Mouse (Mus musculus) forebrain, embryonic 13.5 days (tissue): ENCODE measurements around the gene Ddah1. TPM values are rescaled to one million over a fixed set of nuclear protein-coding genes. Genes with fewer than 3 reads are reported as not detected.
"Not testable (repeated sequence)": the region's sequence is repeated elsewhere in the genome, so short reads cannot be mapped to it uniquely, and the experiment has no call there.

Experiments used
- ATAC-seq: fragments of 200-750 bp; cut with Nextera tagmentation; 2 replicates; pipeline ENCODE4 v1.8.0; 2017
- H3K27ac ChIP-seq: fragments of 300-500 bp; sonication (generic); 2 replicates; pipeline ENCODE4 v1.5.1; 2015; ENCODE audit warnings: inconsistent platforms, mild to moderate bottlenecking, moderate library complexity
- H3K27me3 ChIP-seq: fragments of 300-500 bp; sonication (generic); 2 replicates; pipeline ENCODE4 v1.6.1; 2015; ENCODE audit warnings: mild to moderate bottlenecking, inconsistent platforms
- H3K36me3 ChIP-seq: fragments of 300-500 bp; sonication (generic); 2 replicates; pipeline ENCODE4 v1.6.1; 2015; ENCODE audit warnings: mild to moderate bottlenecking, inconsistent platforms; ENCODE audit not compliant: poor library complexity, severe bottlenecking
- H3K4me1 ChIP-seq: fragments of 300-500 bp; sonication (generic); 2 replicates; pipeline ENCODE4 v1.6.1; 2015; ENCODE audit warnings: inconsistent platforms
- H3K4me2 ChIP-seq: fragments of 300-500 bp; sonication (generic); 2 replicates; pipeline ENCODE4 v1.6.1; 2015; ENCODE audit warnings: inconsistent platforms, mild to moderate bottlenecking, moderate library complexity
- H3K4me3 ChIP-seq: fragments of 300-500 bp; sonication (generic); 2 replicates; pipeline ENCODE4 v1.5.1; 2015; ENCODE audit warnings: mild to moderate bottlenecking, inconsistent platforms
- H3K9ac ChIP-seq: fragments of 300-500 bp; sonication (generic); 2 replicates; pipeline ENCODE4 v1.6.1; 2015; ENCODE audit warnings: mild to moderate bottlenecking, inconsistent platforms
- H3K9me3 ChIP-seq: fragments of 300-500 bp; sonication (generic); replicated peaks from 2 replicates; pipeline ENCODE4 v1.6.1; 2016; ENCODE audit warnings: inconsistent platforms
- WGBS: fragments of 180-500 bp; shearing (Covaris S2); methylation state at CpG from one replicate; pipeline ENCODE4 v1.1.7; 2015; 5-methylcytosine and 5-hydroxymethylcytosine counted together
- polyA plus RNA-seq: library from polyadenylated mRNA; unstranded; fragments of >200 nt; fragmentation: Nextera tagmentation; extraction: Ambion mirVana; gene quantifications from 2 replicates; pipeline ENCODE4 v1.2.1, GENCODE M21; 2015

The Ddah1 gene
- polyA plus RNA-seq, 1 experiment from 2014 or later: 149 TPM

DNA sequence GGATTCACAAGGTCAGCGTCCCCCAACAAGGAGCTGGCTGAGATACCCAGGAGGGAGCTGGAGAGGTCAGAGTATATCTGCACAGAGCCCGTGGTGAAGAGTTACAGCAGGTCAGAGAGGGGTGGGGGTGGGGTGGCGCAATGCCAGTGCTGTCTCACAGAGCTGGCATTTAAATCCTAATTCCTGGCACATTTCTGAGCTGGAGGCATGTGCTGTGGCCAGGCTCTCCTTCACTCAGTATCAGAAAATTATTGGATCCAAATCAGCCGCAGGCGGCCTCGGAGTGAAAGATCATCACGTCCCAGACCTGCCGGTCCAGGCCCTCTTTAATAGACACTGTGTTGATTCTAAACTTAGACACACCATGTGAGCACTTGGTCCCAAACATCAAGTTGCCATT, 141.4 kb downstream of the Ddah1 start:
- peak; percentile 37; the same call in 1 of the 2 replicates for ATAC-seq
- H3K36me3 ChIP-seq: peaks cover 18% of the 10 kb centered on the region; the same call in 1 of the 2 replicates
- peaks cover 20% of the 10 kb centered on the region for H3K4me1 ChIP-seq
- H3K27me3 ChIP-seq: no peaks in the 10 kb centered on the region
- no peak overlapping the region for H3K4me3 ChIP-seq
- no peak overlapping the region for H3K9ac ChIP-seq
- WGBS: 87% methylated on average over 8 of the region's 8 CpGs
- no peak overlapping the region for H3K27ac ChIP-seq
- H3K4me2 ChIP-seq: no peak overlapping the region
- no peaks in the 10 kb centered on the region for H3K9me3 ChIP-seq

GRCm38 (mm10) chr3:145903530-145903929, 145.1 kb downstream of the Ddah1 start:
- peak overlapping the region; percentile 10; the same call in 1 of the 2 replicates for H3K27ac ChIP-seq
- H3K4me1 ChIP-seq: peaks cover 20% of the 10 kb centered on the region
- H3K4me3 ChIP-seq: no peak overlapping the region
- no peaks in the 10 kb centered on the region for H3K36me3 ChIP-seq
- H3K27me3 ChIP-seq: no peaks in the 10 kb centered on the region
- no peak overlapping the region for H3K9ac ChIP-seq
- H3K4me2 ChIP-seq: no peak overlapping the region
- ATAC-seq: peak; percentile 36; the same call in 1 of the 2 replicates
- whole genome bisulfite sequencing: 44% methylated on average over 8 of the region's 8 CpGs
- H3K9me3 ChIP-seq: no peaks in the 10 kb centered on the region

- H3K9me3 ChIP-seq: no peaks in the 10 kb centered on the region
- H3K36me3 ChIP-seq: no peaks in the 10 kb centered on the region
- no peak overlapping the region; the same call in 1 of the 2 replicates for H3K4me3 ChIP-seq
- ATAC-seq: peak; percentile 50
- H3K9ac ChIP-seq: no peak overlapping the region
- WGBS: 47% methylated on average over 22 of the region's 22 CpGs
- no peak overlapping the region for H3K27ac ChIP-seq
- H3K27me3 ChIP-seq: no peaks in the 10 kb centered on the region
- H3K4me1 ChIP-seq: peaks cover 12% of the 10 kb centered on the region
- H3K4me2 ChIP-seq: peak overlapping the region; percentile 38
Observed at GRCm38 (mm10) chr3:145904850-145905776, 146.6 kb downstream of the Ddah1 start.

DNA sequence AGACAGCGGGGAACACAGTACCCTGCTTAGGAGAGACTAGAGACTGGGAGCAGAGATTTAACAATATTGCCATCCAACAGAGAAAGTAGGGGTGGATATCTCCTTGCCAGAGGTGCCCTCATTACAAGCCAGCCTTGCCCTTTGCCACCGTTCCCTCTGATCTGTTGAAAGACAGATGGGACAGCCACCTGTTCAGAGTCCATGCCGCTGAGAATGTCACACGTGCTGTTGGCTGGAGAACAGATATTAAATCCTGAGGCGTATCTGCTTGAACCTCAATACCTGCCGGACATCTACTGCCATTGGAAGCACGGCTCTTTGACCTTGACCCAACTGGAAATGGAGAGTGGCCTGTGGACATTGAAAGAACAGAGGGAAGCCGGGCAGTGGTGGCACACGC, 148.1 kb downstream of the Ddah1 start:
- Histone ChIP-seq H3K27me3 (no peaks in the 10 kb centered on the region), H3K9ac (no peak overlapping the region), H3K36me3 (no peaks in the 10 kb centered on the region), H3K4me2 (no peak overlapping the region), H3K4me1 (peaks cover 12% of the 10 kb centered on the region), H3K4me3 (no peak overlapping the region), H3K9me3 (no peaks in the 10 kb centered on the region), H3K27ac (no peak overlapping the region)
- no peak for ATAC-seq
- WGBS: 91% methylated on average over 9 of the region's 9 CpGs

DNA sequence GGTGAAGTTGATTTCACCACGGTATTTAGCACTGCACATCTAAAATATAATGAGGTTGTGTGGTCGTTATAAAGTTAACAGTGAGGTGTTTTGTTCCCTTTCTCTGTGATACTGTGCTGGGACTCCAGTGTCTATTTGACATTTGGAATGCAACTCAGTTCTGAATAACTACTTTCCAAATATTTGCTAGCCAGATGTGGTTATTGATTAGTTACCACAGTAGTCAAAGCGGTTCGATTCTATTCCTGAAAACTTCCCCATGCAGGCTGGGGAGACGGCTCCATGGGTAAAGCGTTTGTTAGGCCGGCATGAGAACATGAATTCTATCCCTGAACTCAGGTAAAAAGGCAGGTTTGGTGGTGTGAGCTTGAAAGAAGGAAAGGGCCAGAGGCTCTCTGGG, 154.0 kb downstream of the Ddah1 start:
- Histone ChIP-seq H3K4me3 (no peak overlapping the region), H3K9ac (no peak overlapping the region), H3K4me2 (no peak overlapping the region), H3K36me3 (no peaks in the 10 kb centered on the region), H3K27me3 (no peaks in the 10 kb centered on the region), H3K27ac (no peak overlapping the region), H3K4me1 (no peaks in the 10 kb centered on the region), H3K9me3 (no peaks in the 10 kb centered on the region)
- 86% methylated on average over 7 of the region's 7 CpGs for WGBS
- ATAC-seq: no peak

DNA sequence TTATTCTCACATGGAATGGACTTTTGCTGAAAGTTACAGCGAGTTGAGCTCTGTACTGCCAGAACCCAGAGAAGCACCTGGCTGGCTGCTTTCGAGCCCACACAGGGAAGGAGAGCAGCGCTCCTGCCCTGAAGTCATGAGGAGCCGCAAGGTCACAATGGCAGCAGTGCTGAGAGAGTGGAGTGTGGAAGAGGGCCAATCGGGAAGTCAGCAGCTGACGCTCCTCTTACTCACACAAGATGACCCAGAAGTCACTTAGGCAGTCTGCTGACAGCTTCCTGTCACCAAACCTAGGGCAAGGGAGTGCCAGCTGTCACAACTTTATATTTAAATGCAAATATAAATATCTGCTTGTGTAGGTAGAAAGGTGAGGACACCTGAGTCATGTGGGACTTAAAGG, 154.8 kb downstream of the Ddah1 start:
- no peak overlapping the region for H3K9ac ChIP-seq
- no peak overlapping the region for H3K27ac ChIP-seq
- ATAC-seq: no peak
- 83% methylated on average over 6 of the region's 6 CpGs for WGBS
- H3K36me3 ChIP-seq: no peaks in the 10 kb centered on the region
- no peak overlapping the region for H3K4me2 ChIP-seq
- H3K27me3 ChIP-seq: no peaks in the 10 kb centered on the region
- H3K4me1 ChIP-seq: no peaks in the 10 kb centered on the region
- H3K4me3 ChIP-seq: no peak overlapping the region
- no peaks in the 10 kb centered on the region for H3K9me3 ChIP-seq

GRCm38 (mm10) chr3:145913942-145914341, 155.5 kb downstream of the Ddah1 start:
- not testable (repeated sequence) for ATAC-seq, H3K9ac ChIP-seq, H3K4me1 ChIP-seq, H3K4me2 ChIP-seq, H3K4me3 ChIP-seq, H3K27ac ChIP-seq, H3K36me3 ChIP-seq, H3K9me3 ChIP-seq, H3K27me3 ChIP-seq
- WGBS: 62% methylated on average over 7 of the region's 7 CpGs

GRCm38 (mm10) chr3:145916374-145916773, 157.9 kb downstream of the Ddah1 start:
- Histone ChIP-seq H3K4me3 (no peak overlapping the region), H3K9me3 (no peaks in the 10 kb centered on the region), H3K9ac (no peak overlapping the region), H3K27ac (no peak overlapping the region), H3K4me1 (no peaks in the 10 kb centered on the region), H3K36me3 (no peaks in the 10 kb centered on the region), H3K27me3 (no peaks in the 10 kb centered on the region), H3K4me2 (no peak overlapping the region)
- ATAC-seq: no peak
- 87% methylated on average over 5 of the region's 5 CpGs for WGBS

- 89% methylated on average over 4 of the region's 4 CpGs for WGBS
- H3K4me3 ChIP-seq: no peak overlapping the region
- H3K36me3 ChIP-seq: no peaks in the 10 kb centered on the region
- no peak overlapping the region for H3K9ac ChIP-seq
- no peak overlapping the region for H3K27ac ChIP-seq
- no peaks in the 10 kb centered on the region for H3K9me3 ChIP-seq
- no peaks in the 10 kb centered on the region for H3K27me3 ChIP-seq
- no peak for ATAC-seq
- H3K4me2 ChIP-seq: no peak overlapping the region
- no peaks in the 10 kb centered on the region for H3K4me1 ChIP-seq
Observed at GRCm38 (mm10) chr3:145916826-145917225, 158.4 kb downstream of the Ddah1 start.

- Histone ChIP-seq H3K4me2 (peak within 1 kb of the TSS; percentile 75), H3K36me3 (no peaks in the 10 kb centered on the region), H3K9ac (peak within 1 kb of the TSS; percentile 40; the same call in 1 of the 2 replicates), H3K27me3 (peaks cover 3% of the 10 kb centered on the region; the same call in 1 of the 2 replicates), H3K9me3 (no peaks in the 10 kb centered on the region), H3K4me1 (peaks cover 19% of the 10 kb centered on the region), H3K27ac (no peak within 1 kb of the TSS), H3K4me3 (peak within 1 kb of the TSS; percentile 86)
- 34% methylated on average over 11 of the region's 11 CpGs for WGBS
- ATAC-seq: no peak
Observed at GRCm38 (mm10) chr3:145922019-145922854, 163.8 kb downstream of the Ddah1 start, which contains the start of gene Bcl10. TSS of gene Bcl10 (plus strand) at chr3:145922804.

DNA sequence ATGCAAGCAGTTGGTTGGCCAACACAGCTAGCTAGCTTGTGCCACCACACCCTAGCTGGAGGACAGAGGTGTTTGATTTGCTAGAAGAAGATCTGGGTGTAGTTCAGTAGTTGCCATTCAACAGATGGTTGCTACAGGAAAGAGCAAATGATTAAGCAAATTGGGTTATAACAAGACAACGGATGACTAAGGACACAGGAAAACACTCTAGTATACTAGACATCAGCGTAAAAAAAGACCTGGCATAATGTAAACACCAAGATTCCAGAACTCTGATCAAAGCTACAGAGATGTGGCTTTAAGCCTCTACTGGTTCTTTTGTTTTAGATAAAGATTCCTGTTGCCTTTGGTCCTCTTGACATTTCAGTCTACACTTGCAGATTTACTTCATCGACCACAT, 164.5 kb downstream of the Ddah1 start:
- Histone ChIP-seq H3K9ac (no peak overlapping the region), H3K27me3 (peaks cover 3% of the 10 kb centered on the region; the same call in 1 of the 2 replicates), H3K4me1 (peaks cover 19% of the 10 kb centered on the region), H3K4me2 (no peak overlapping the region), H3K9me3 (no peaks in the 10 kb centered on the region), H3K27ac (no peak overlapping the region), H3K4me3 (no peak overlapping the region), H3K36me3 (peaks cover 5% of the 10 kb centered on the region)
- no peak for ATAC-seq
- 85% methylated on average over 3 of the region's 3 CpGs for WGBS
